Mouse (Mus musculus) layer of hippocampus, adult 9-10 months (tissue): ENCODE results near the gene Comt.

Source experiments
- DNase-seq: peaks from one replicate; pipeline ENCODE4 v3.0.0; 2022; ENCODE audit warnings: low spot score

Gene Comt

DNA sequence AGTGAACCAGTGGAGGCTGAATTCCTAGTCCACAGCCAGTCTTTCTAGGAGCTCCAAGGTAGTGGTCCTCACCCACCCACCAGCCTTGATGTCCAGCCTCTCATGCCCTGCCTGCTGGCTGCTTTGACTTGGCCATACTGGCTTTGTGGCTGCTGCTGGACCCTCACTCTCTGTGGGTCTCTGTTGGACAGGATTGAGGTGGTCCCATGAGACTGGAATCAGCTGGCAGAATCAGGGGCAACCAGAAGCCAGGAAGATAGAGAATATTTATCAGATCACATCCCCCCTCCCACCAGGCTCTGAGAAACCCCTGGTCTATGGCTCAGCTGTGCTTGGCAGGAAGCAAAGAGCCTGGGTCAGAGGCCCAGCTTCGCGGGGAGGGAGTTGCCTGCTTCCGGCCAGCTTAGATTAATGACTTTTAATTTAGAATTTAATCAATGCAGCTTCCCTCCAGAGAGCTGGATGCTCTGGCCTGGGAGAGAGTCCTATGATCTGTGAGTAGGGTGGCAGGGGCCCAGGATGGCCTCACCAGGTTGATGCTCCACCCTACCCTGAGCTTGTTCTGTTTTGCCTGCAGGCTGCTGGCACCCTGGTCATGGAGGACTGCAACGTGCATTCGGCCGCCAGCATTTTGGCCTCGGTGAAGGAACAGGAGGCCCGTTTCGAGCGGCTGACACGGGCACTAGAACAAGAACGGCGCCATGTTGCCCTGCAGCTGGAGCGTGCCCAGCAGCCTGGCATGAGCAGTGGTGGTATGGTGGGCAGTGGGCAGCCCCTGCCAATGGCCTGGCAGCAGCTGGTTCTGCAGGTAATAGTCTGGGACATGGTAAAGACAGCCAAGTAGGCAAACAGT, 37.8 kb downstream of the Comt start:
- no peak for DNase-seq

DNA sequence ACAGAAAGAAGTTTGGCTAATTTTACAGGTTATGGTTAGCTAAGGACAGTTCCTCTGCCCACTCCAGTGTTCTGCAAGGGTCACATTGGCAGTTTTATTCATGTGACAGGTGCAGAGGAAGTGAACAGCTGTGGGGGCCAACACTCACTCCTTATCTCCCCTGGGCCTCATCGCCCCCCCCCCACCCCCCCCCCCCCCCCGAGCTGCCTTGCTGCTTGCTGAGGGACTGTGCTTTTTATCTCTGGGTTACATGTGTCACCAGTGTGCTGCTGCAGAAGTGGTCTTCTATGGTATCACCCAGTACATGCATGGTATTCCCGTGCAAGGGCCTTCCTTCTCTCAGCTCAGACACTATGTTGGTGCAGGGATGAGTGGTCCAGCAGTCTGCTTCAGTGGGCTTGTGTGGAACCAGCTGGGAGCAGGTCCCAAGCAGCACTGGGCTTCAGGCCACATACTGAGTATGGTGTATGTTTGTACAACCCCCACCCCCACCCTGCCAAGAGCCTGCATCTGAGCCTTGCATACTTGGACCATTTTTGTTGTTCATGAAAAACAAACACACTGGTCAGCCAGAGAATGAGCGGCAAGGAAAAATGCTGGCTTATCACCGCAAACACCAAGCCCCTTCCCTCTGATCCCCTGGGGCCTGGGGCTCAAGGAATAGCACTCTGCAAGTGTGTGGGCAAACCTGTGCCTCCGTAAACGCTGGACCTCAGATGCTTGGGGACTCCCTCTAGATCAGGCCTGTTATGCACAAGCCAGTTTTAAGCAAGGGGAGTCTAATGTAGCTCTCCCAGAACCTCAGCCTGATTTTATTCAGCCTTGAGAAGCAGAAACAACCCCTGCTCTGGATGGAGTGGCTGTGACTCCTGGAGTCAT, 38.7 kb downstream of the Comt start:
- DNase-seq: no peak

GRCm38 (mm10) chr16:18386972-18387371, 39.7 kb downstream of the Comt start:
- no peak for DNase-seq

- DNase-seq: no peak
Measured at GRCm38 (mm10) chr16:18386451-18386850, 40.2 kb downstream of the Comt start.

GRCm38 (mm10) chr16:18385411-18385810, 41.2 kb downstream of the Comt start:
- no peak for DNase-seq

DNA sequence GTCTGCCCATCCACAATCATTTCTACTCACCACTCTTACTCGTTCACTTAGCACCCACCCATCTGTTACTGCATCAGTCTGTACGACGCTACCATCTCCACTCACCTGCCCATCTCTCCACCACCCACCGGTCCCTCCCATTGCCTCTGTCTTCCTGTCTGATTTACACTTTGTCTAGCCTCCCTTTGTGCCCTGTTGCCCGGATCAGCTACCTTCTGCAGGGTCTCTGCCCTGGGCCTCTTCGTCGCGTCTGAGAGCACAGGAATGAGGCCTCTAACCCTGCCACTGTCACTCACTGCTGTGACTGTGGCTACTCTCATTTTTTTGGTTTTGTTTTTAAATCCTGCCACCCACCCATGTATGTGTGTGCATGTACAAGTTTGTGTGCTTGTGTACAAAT, 42.0 kb downstream of the Comt start:
- DNase-seq: no peak

DNA sequence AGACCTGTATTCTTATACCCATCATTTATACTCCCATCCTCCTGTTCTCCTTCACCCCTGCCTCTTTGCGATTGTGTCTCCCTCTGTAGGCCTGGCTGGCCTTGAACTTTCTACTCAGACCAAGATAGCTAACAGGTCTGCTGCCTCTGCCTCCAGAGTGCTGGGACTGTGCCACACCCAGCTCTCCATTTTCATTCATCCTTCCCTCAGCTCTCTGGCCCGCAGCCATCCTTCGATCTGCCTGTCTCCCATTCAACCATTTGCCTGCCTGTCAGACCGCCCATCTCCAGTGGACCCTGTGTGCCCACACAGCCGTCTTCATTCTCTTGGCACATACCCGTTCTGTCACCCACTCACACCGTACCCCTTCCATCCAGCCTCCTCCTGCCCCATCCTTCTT, 42.4 kb downstream of the Comt start:
- no peak for DNase-seq

- no peak for DNase-seq
Measured at GRCm38 (mm10) chr16:18383756-18384155, 42.9 kb downstream of the Comt start.

- no peak for DNase-seq
Measured at GRCm38 (mm10) chr16:18383045-18383726, 43.5 kb downstream of the Comt start.

GRCm38 (mm10) chr16:18381621-18382258, 44.9 kb downstream of the Comt start:
- no peak for DNase-seq

DNA sequence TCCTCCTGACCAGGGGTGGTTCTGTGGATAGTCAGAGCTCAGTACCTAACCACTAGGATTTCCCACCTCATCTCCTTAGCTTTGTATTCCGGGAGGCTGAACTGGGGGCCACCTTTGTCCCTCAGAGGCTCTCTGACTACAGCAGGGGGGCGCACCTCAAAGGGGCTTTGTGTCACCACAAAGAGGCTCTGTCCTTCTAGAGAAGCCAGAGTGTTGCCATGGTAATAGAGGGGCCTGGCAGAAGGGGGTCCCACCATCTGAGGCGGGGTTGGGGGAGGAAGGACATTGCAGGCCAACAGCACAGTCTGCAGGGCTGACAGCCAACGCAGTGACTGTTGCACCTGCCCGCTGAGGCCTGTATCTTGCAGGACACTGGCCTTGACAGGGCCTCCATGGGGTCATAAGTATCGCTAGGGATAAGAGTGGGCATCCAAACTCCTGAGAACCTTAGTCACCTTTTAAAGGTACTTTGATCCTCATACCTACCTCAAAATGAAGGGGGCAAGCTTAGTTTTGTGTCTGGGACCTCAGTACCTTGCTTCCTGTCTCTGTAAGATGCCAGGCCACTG, 46.1 kb downstream of the Comt start:
- no peak for DNase-seq

- no peak for DNase-seq
Measured at GRCm38 (mm10) chr16:18379338-18380001, 47.2 kb downstream of the Comt start.

- DNase-seq: no peak
Measured at GRCm38 (mm10) chr16:18378489-18378888, 48.2 kb downstream of the Comt start.

- no peak for DNase-seq
Measured at GRCm38 (mm10) chr16:18377203-18377602, 49.4 kb downstream of the Comt start.

GRCm38 (mm10) chr16:18376297-18376954, 50.2 kb downstream of the Comt start:
- no peak for DNase-seq

GRCm38 (mm10) chr16:18373632-18374031, 53.0 kb downstream of the Comt start:
- no peak for DNase-seq

DNA sequence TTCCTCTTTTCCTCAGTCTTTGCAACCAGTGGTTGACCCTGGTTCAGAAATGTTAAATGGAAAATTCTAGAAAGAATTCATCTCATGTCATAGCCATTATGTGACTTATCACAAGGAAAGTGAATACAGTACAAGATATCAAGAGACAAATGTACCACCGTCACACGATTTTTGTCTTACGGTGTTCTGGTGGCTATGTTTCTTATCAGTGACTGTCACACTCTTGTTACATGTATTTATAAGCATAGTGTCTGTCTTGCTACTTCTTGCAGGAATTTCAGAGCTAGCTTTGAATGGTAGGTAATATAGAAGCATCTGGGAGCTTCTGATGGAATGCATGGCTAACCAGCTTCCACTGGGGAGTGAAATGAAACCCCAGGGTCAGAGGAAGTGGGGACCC, 56.5 kb downstream of the Comt start:
- DNase-seq: no peak

- DNase-seq: no peak
Measured at GRCm38 (mm10) chr16:18366849-18367248, 59.8 kb downstream of the Comt start.

DNA sequence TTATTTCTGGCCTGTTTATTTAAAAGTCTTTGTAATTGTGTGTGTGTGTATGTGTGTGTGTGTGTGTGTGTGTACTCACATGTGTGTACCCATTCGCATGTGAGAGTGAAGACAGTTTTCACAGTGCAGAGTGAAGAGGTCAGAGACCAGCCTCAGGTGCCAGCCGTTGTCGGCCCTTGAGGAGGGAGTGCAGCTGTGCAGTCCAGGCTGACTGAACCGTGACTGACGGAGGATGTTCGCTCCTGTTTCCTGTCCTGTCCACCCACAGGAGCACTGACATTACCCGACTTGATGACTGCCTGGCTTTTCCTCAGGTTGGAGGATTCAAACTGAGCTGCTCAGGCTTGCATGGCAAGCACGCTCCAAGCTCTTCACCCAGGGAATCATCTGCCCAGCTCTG, 63.7 kb downstream of the Comt start:
- no peak for DNase-seq

GRCm38 (mm10) chr16:18360151-18360805, 66.4 kb downstream of the Comt start:
- no peak for DNase-seq
